Mouse (Mus musculus): ENCODE measurements around the gene Gucy2d.

Gucy2d gene

GRCm38 (mm10) chr7:98523070-98523812 lies 83.0 kb downstream of the Gucy2d start:
- peak; percentile 63 to 85 for DNase-seq

- DNase-seq, result peak; percentile 71 to 75
Measured at GRCm38 (mm10) chr7:98523813-98524361, 83.7 kb downstream of the Gucy2d start.

GRCm38 (mm10) chr7:98524401-98524800 lies 84.2 kb downstream of the Gucy2d start:
- DNase-seq, result no peak

GRCm38 (mm10) chr7:98524869-98525699 lies 84.9 kb downstream of the Gucy2d start:
- DNase-seq, result peak; percentile 34 to 65
